Mouse (Mus musculus): ENCODE results near the gene Syt2.
A peak's percentile ranks its signal among the peaks of the same experiment; 100 is the strongest.

The Syt2 gene

GRCm38 (mm10) chr1:134749889-134750288 lies 103.4 kb downstream of the Syt2 start:
- peak; percentile 71 for DNase-seq

- no peak for DNase-seq
Measured at GRCm38 (mm10) chr1:134752447-134752846, 106.0 kb downstream of the Syt2 start.

GRCm38 (mm10) chr1:134753751-134754630 lies 107.5 kb downstream of the Syt2 start:
- peak; percentile 85 for DNase-seq

- no peak for DNase-seq
Measured at GRCm38 (mm10) chr1:134754818-134755217, 108.3 kb downstream of the Syt2 start.

- peak; percentile 52 for DNase-seq
Measured at GRCm38 (mm10) chr1:134755548-134756189, 109.2 kb downstream of the Syt2 start.

- DNase-seq: no peak
Measured at GRCm38 (mm10) chr1:134756190-134756873, 109.9 kb downstream of the Syt2 start.

- no peak for DNase-seq
Measured at GRCm38 (mm10) chr1:134757230-134757629, 110.8 kb downstream of the Syt2 start.

- DNase-seq: peak; percentile 72
Measured at GRCm38 (mm10) chr1:134759133-134759532, 112.7 kb downstream of the Syt2 start.

GRCm38 (mm10) chr1:134760642-134761041 lies 114.2 kb downstream of the Syt2 start:
- no peak for DNase-seq

GRCm38 (mm10) chr1:134761534-134761933 lies 115.1 kb downstream of the Syt2 start:
- DNase-seq: no peak

- DNase-seq: no peak
Measured at GRCm38 (mm10) chr1:134763250-134763649, 116.8 kb downstream of the Syt2 start.

GRCm38 (mm10) chr1:134763776-134764438 lies 117.4 kb downstream of the Syt2 start:
- no peak for DNase-seq

GRCm38 (mm10) chr1:134764831-134765458 lies 118.5 kb downstream of the Syt2 start:
- DNase-seq: peak; percentile 50

GRCm38 (mm10) chr1:134766448-134766847 lies 120.0 kb downstream of the Syt2 start:
- no peak for DNase-seq

- DNase-seq: no peak
Measured at GRCm38 (mm10) chr1:134770312-134770711, 123.8 kb downstream of the Syt2 start.

GRCm38 (mm10) chr1:134771353-134771752 lies 124.9 kb downstream of the Syt2 start:
- DNase-seq: peak; percentile 72

GRCm38 (mm10) chr1:134771999-134772398 lies 125.5 kb downstream of the Syt2 start:
- DNase-seq: no peak

GRCm38 (mm10) chr1:134772821-134773220 lies 126.3 kb downstream of the Syt2 start:
- DNase-seq: no peak

- no peak for DNase-seq
Measured at GRCm38 (mm10) chr1:134773256-134773655, 126.8 kb downstream of the Syt2 start.

GRCm38 (mm10) chr1:134774247-134774646 lies 127.8 kb downstream of the Syt2 start:
- DNase-seq: no peak

- no peak for DNase-seq
Measured at GRCm38 (mm10) chr1:134774728-134775287, 128.3 kb downstream of the Syt2 start.

GRCm38 (mm10) chr1:134775631-134776030 lies 129.2 kb downstream of the Syt2 start:
- DNase-seq: no peak

All from lung, postnatal 10 days (tissue).